In genomic region chr13:101513354-101513753, GRCm38 (mm10) we compare ENCODE assay signal across 14 mouse cellular contexts.
A peak's percentile ranks its signal among the peaks of the same experiment; 100 is the strongest.
DNase-seq lines count a peak whose midpoint lies in the region; ATAC-seq and TF ChIP-seq lines count a peak whose summit lies in the region.
"Had no signal": no experiment of that assay in that cellular context is flagged by ENCODE, and none has a peak within 500 bp of the region (broad histone marks: within the 10 kb centered on the region; RNA-seq: fewer than 3 reads in every experiment).

No protein-coding gene starts in this region.

- H3K36me3 ChIP-seq in midbrain, postnatal 0 days (ENCODE audit: insufficient read depth, low read length): no peaks in the 10 kb centered on the region
- no peaks in the 10 kb centered on the region for H3K36me3 ChIP-seq in forebrain, embryonic 11.5 days (ENCODE audit: control insufficient read depth, insufficient read depth, low read length)
- H3K36me3 ChIP-seq: liver, embryonic 15.5 days had no signal

- WGBS in midbrain, postnatal 0 days: 79% methylated on average over 3 of the region's 3 CpGs
- 83% methylated on average over 3 of the region's 3 CpGs for WGBS in forebrain, embryonic 11.5 days

- H3K27me3 ChIP-seq in midbrain, postnatal 0 days (ENCODE audit: insufficient read depth, low read length): no peaks in the 10 kb centered on the region
- H3K27me3 ChIP-seq in forebrain, embryonic 11.5 days (ENCODE audit: control insufficient read depth, insufficient read depth, low read length): no peaks in the 10 kb centered on the region

- DNase-seq in gastrocnemius, adult 2 months: peak; percentile 46
- DNase-seq in gastrocnemius, adult 8-10 months (ENCODE audit: low spot score in 2 of 2): no peak
- DNase-seq in 3T3-L1 (ENCODE audit: low read depth, low spot score): peak; percentile 28
- DNase-seq in adrenal gland, adult 2 months: peak; percentile 89
- DNase-seq in frontal cortex, postnatal 14 days (ENCODE audit: low spot score in 2 of 2): no peak
- DNase-seq in midbrain, postnatal 0 days (ENCODE audit: low spot score): no peak
- DNase-seq in forebrain, embryonic 11.5 days (ENCODE audit: low spot score): no peak
- DNase-seq: cerebellum, adult 9-10 months; kidney, adult 8-10 months; right cerebral cortex, postnatal 25 days had no signal

- intact Hi-C loops in gastrocnemius, adult 2 months (cut with DNase I): loop anchor here (5.0 kb wide), 2 partner anchors 99 to 179 kb away; no protein-coding TSS in a partner anchor

- H3K27ac ChIP-seq in gastrocnemius, adult 2 months: no peak overlapping the region
- H3K27ac ChIP-seq in midbrain, postnatal 0 days (ENCODE audit: low read depth, low read length): no peak overlapping the region
- H3K27ac ChIP-seq in forebrain, embryonic 11.5 days (ENCODE audit: low read depth, low read length): no peak overlapping the region
- H3K27ac ChIP-seq: liver, embryonic 15.5 days had no signal

- no peak overlapping the region for H3K4me2 ChIP-seq in midbrain, postnatal 0 days (ENCODE audit: low read depth, low read length, poor library complexity, severe bottlenecking)
- no peak overlapping the region for H3K4me2 ChIP-seq in forebrain, embryonic 11.5 days (ENCODE audit: low read depth, low read length, severe bottlenecking)
- H3K4me2 ChIP-seq: liver, embryonic 15.5 days had no signal

- no peaks in the 10 kb centered on the region for H3K9me3 ChIP-seq in midbrain, postnatal 0 days (ENCODE audit: low read length)
- no peaks in the 10 kb centered on the region for H3K9me3 ChIP-seq in forebrain, embryonic 11.5 days (ENCODE audit: control insufficient read depth, low read length)
- H3K9me3 ChIP-seq: liver, embryonic 15.5 days had no signal

- TF ChIP-seq CTCF in gastrocnemius, adult 2 months (IDR thresholded peaks at IDR 0.05): no peak
- no peak for TF ChIP-seq CTCF in midbrain, postnatal 0 days (IDR thresholded peaks at IDR 0.05)

- no peaks in the 10 kb centered on the region for H3K4me1 ChIP-seq in midbrain, postnatal 0 days (ENCODE audit: insufficient read depth, low read length)
- no peaks in the 10 kb centered on the region for H3K4me1 ChIP-seq in forebrain, embryonic 11.5 days (replicated peaks; ENCODE audit: control insufficient read depth, insufficient read depth, low read length)

- H3K9ac ChIP-seq in midbrain, postnatal 0 days (replicated peaks; ENCODE audit: low read length, poor library complexity, severe bottlenecking): no peak overlapping the region
- no peak overlapping the region for H3K9ac ChIP-seq in forebrain, embryonic 11.5 days (ENCODE audit: low read length)
- H3K9ac ChIP-seq: liver, embryonic 15.5 days had no signal

- H3K4me3 ChIP-seq in gastrocnemius, adult 2 months: no peak overlapping the region
- H3K4me3 ChIP-seq in midbrain, postnatal 0 days (ENCODE audit: low read depth, low read length): no peak overlapping the region
- H3K4me3 ChIP-seq in forebrain, embryonic 11.5 days (ENCODE audit: low read depth, low read length): no peak overlapping the region
- H3K4me3 ChIP-seq: erythroblast, embryonic 14.5 days; liver, embryonic 15.5 days had no signal

- peak; percentile 47; the same call in 1 of the 2 replicates for ATAC-seq in erythroid progenitor cell, adult 5-6 weeks (replicated peaks; ENCODE audit: low FRiP score, poor library complexity, severe bottlenecking)
- no peak for ATAC-seq in midbrain, postnatal 0 days (ENCODE audit: low FRiP score)
- ATAC-seq in forebrain, embryonic 11.5 days (replicated peaks; ENCODE audit: low FRiP score): no peak
- ATAC-seq: midbrain, embryonic 16.5 days had no signal

Comparison
In these comparisons a context has a peak if more than half of its experiments do, and no peak if none do; other contexts are left out.
1. DNase-seq: peak in gastrocnemius, adult 2 months (single experiment), 3T3-L1 (single experiment) and adrenal gland, adult 2 months (single experiment); none in gastrocnemius, adult 8-10 months (0 of 2), frontal cortex, postnatal 14 days (0 of 2), midbrain, postnatal 0 days (single experiment) and forebrain, embryonic 11.5 days (single experiment).